Mouse (Mus musculus) CH12.LX (cell line): ENCODE results near the gene Pex13. TPM values are rescaled to one million over a fixed set of nuclear protein-coding genes. Genes with fewer than 3 reads are reported as not detected.
A peak's percentile ranks its signal among the peaks of the same experiment; 100 is the strongest.

Experiments
- DNase-seq: peaks from one replicate; pipeline ENCODE4 v3.0.0-alpha.2; 2013; ENCODE audit errors: extremely low read depth
- H3K27ac ChIP-seq: 2 replicates; pipeline ENCODE4 v1.5.1; 2012; ENCODE audit warnings: low read depth, mild to moderate bottlenecking, control low read depth, moderate library complexity; ENCODE audit not compliant: insufficient read depth
- H3K27me3 ChIP-seq: replicated peaks from 2 replicates; pipeline ENCODE3; 2012; ENCODE audit warnings: inconsistent platforms
- H3K36me3 ChIP-seq, 2 experiments: replicated peaks in 1 of 2; 2 replicates each; pipeline versions ENCODE3 to v1.6.1; 2012; ENCODE audit warnings: inconsistent platforms in 1 of 2, low read length in 1 of 2, mild to moderate bottlenecking in 1 of 2, mixed read lengths in 1 of 2, moderate library complexity in 1 of 2; ENCODE audit not compliant: control insufficient read depth in 1 of 2, insufficient read depth in 1 of 2
- H3K4me1 ChIP-seq, 2 experiments: 2 replicates each; pipeline ENCODE4 v1.6.1; 2012; ENCODE audit warnings: inconsistent platforms in 1 of 2, moderate library complexity in 1 of 2; ENCODE audit not compliant: insufficient read depth in 2 of 2, control insufficient read depth in 1 of 2
- H3K4me2 ChIP-seq: 2 replicates; pipeline ENCODE4 v1.6.1; 2012; ENCODE audit warnings: low read depth, mild to moderate bottlenecking, control low read depth; ENCODE audit not compliant: poor library complexity, insufficient read depth, severe bottlenecking
- H3K4me3 ChIP-seq, 3 experiments: fragments of 150-350 bp in 1 of 3; sonication (generic) in 1 of 3; replicated peaks in 1 of 3; 2 replicates each; pipeline versions ENCODE3 to v1.5.1; 2011 to 2012; ENCODE audit warnings: low read depth in 2 of 3, low read length in 2 of 3, mild to moderate bottlenecking in 2 of 3, moderate library complexity in 2 of 3, control low read depth in 1 of 3, improper control_type of control experiment in 1 of 3, inconsistent platforms in 1 of 3, mixed read lengths in 1 of 3; ENCODE audit not compliant: poor library complexity in 1 of 3
- H3K79me2 ChIP-seq: replicated peaks from 2 replicates; pipeline ENCODE4 v1.6.1; 2012; ENCODE audit warnings: mild to moderate bottlenecking, moderate library complexity; ENCODE audit not compliant: control insufficient read depth, poor library complexity, insufficient read depth, severe bottlenecking; ENCODE audit errors: extremely low read depth
- H3K9ac ChIP-seq: 2 replicates; pipeline ENCODE4 v1.6.1; 2012; ENCODE audit warnings: low read depth, mild to moderate bottlenecking, control low read depth, moderate library complexity; ENCODE audit not compliant: insufficient read depth
- H3K9me3 ChIP-seq: replicated peaks from 2 replicates; pipeline ENCODE3; 2012; ENCODE audit warnings: low read length, inconsistent platforms, mixed read lengths
- BHLHE40 ChIP-seq: IDR thresholded peaks from 2 replicates; pipeline ENCODE4 v1.6.1; 2011; ENCODE audit warnings: mild to moderate bottlenecking, low read depth, low read length, improper control_type of control experiment
- CHD2 ChIP-seq: IDR thresholded peaks from 2 replicates; pipeline ENCODE4 v1.6.1; 2011; ENCODE audit warnings: low read length, improper control_type of control experiment
- CTCF ChIP-seq, 2 experiments: IDR thresholded peaks in 1 of 2; conservative IDR thresholded peaks in 1 of 2; 2 replicates each; pipeline ENCODE4 v1.5.1; 2011 to 2012; ENCODE audit warnings: low read depth in 2 of 2, low read length in 2 of 2, improper control_type of control experiment in 1 of 2, inconsistent platforms in 1 of 2, mild to moderate bottlenecking in 1 of 2, moderate library complexity in 1 of 2
- GABPA ChIP-seq: IDR thresholded peaks from 2 replicates; pipeline ENCODE4 v1.6.1; 2012; ENCODE audit warnings: low read depth, low read length, improper control_type of control experiment, inconsistent platforms; ENCODE audit not compliant: insufficient replicate concordance
- HCFC1 ChIP-seq: IDR thresholded peaks from 2 replicates; pipeline ENCODE4 v1.6.1; 2012; ENCODE audit warnings: low read depth, mild to moderate bottlenecking, inconsistent platforms, low read length, improper control_type of control experiment
- IRF4 ChIP-seq: IDR thresholded peaks from 2 replicates; pipeline ENCODE4 v1.6.1; 2014; ENCODE audit warnings: low read depth, mild to moderate bottlenecking, inconsistent platforms, low read length, improper control_type of control experiment
- JUN ChIP-seq: IDR thresholded peaks from 2 replicates; pipeline ENCODE4 v1.6.1; 2011; ENCODE audit warnings: low read depth, mild to moderate bottlenecking, low read length, improper control_type of control experiment, moderate library complexity; ENCODE audit not compliant: insufficient read depth
- MAFK ChIP-seq: IDR thresholded peaks from 2 replicates; pipeline ENCODE4 v1.6.1; 2011; ENCODE audit warnings: low read length, improper control_type of control experiment; ENCODE audit not compliant: insufficient replicate concordance
- MAX ChIP-seq: IDR thresholded peaks from 2 replicates; pipeline ENCODE4 v1.6.1; 2011; ENCODE audit warnings: low read length, improper control_type of control experiment
- MAZ ChIP-seq: IDR thresholded peaks from 2 replicates; pipeline ENCODE4 v1.6.1; 2012; ENCODE audit warnings: low read depth, mild to moderate bottlenecking, inconsistent platforms, low read length, improper control_type of control experiment, moderate library complexity
- MEF2A ChIP-seq: IDR thresholded peaks from 2 replicates; pipeline ENCODE4 v1.6.1; 2014; ENCODE audit warnings: low read depth, mild to moderate bottlenecking, inconsistent platforms, low read length, improper control_type of control experiment, borderline replicate concordance
- MYC ChIP-seq: IDR thresholded peaks from 2 replicates; pipeline ENCODE4 v1.6.1; 2011; ENCODE audit warnings: low read depth, mild to moderate bottlenecking, improper control_type of control experiment, low read length
- NELFE ChIP-seq: IDR thresholded peaks from 2 replicates; pipeline ENCODE4 v1.6.1; 2011; ENCODE audit warnings: low read depth, low read length, improper control_type of control experiment
- NRF1 ChIP-seq: IDR thresholded peaks from 2 replicates; pipeline ENCODE4 v1.6.1; 2014; ENCODE audit warnings: low read depth, mild to moderate bottlenecking, inconsistent platforms, low read length, improper control_type of control experiment, moderate library complexity
- PAX5 ChIP-seq: IDR thresholded peaks from 2 replicates; pipeline ENCODE4 v1.6.1; 2012; ENCODE audit warnings: low read length, inconsistent platforms, mixed read lengths
- POLR2A ChIP-seq: IDR thresholded peaks from 2 replicates; pipeline ENCODE4 v1.6.1; 2011; ENCODE audit warnings: low read depth, mild to moderate bottlenecking, improper control_type of control experiment, low read length
- POLR2AphosphoS2 ChIP-seq: IDR thresholded peaks from 2 replicates; pipeline ENCODE4 v1.6.1; 2011; ENCODE audit warnings: low read depth, low read length, improper control_type of control experiment
- RAD21 ChIP-seq: IDR thresholded peaks from 2 replicates; pipeline ENCODE4 v1.6.1; 2011; ENCODE audit warnings: low read depth, mild to moderate bottlenecking, low read length, improper control_type of control experiment, moderate library complexity
- SIN3A ChIP-seq: IDR thresholded peaks from 2 replicates; pipeline ENCODE4 v1.6.1; 2012; ENCODE audit warnings: low read length, improper control_type of control experiment, inconsistent platforms
- SMC3 ChIP-seq: IDR thresholded peaks from 2 replicates; pipeline ENCODE4 v1.6.1; 2011; ENCODE audit warnings: low read depth, low read length, improper control_type of control experiment
- UBTF ChIP-seq: IDR thresholded peaks from 2 replicates; pipeline ENCODE4 v1.6.1; 2012; ENCODE audit warnings: low read depth, mild to moderate bottlenecking, inconsistent platforms, low read length, improper control_type of control experiment, moderate library complexity
- USF1 ChIP-seq: IDR thresholded peaks from 2 replicates; pipeline ENCODE4 v1.6.1; 2014; ENCODE audit warnings: low read depth, mild to moderate bottlenecking, inconsistent platforms, low read length, improper control_type of control experiment
- USF2 ChIP-seq: conservative IDR thresholded peaks from 2 replicates; pipeline ENCODE4 v1.6.1; 2011; ENCODE audit warnings: low read depth, low read length, improper control_type of control experiment
- ZC3H11A ChIP-seq: IDR thresholded peaks from 2 replicates; pipeline ENCODE4 v1.6.1; 2012; ENCODE audit warnings: low read depth, mild to moderate bottlenecking, inconsistent platforms, low read length, improper control_type of control experiment
- ZKSCAN1 ChIP-seq: IDR thresholded peaks from 2 replicates; pipeline ENCODE4 v1.6.1; 2012; ENCODE audit warnings: low read depth, inconsistent platforms, low read length, improper control_type of control experiment, borderline replicate concordance
- ZMIZ1 ChIP-seq: IDR thresholded peaks from 2 replicates; pipeline ENCODE4 v1.6.1; 2012; ENCODE audit warnings: low read depth, mild to moderate bottlenecking, inconsistent platforms, low read length, improper control_type of control experiment
- ZNF384 ChIP-seq: IDR thresholded peaks from 2 replicates; pipeline ENCODE4 v1.6.1; 2012; ENCODE audit warnings: low read depth, low read length, improper control_type of control experiment, inconsistent platforms
- dilution Hi-C: fragments of 300-500 bp; cut with MboI; formaldehyde crosslinking; loops from 2 replicates; pipeline ENCODE4 v1.14.3; 2020; ENCODE audit warnings: low sequenced_read_pairs; ENCODE audit not compliant: extremely low pct_unique_long_range_greater_than_20kb, extremely low pct_ligation_motif_present
- in situ Hi-C: fragments of 300-500 bp; cut with MboI; formaldehyde crosslinking; loops from 3 replicates; pipeline ENCODE4 v1.14.3; 2019; ENCODE audit warnings: low sequenced_read_pairs, low pct_ligation_motif_present, low pct_unique_long_range_greater_than_20kb, mixed read lengths
- polyA plus RNA-seq: library from polyadenylated mRNA; unstranded; fragments of >175 nt; gene quantifications from 2 replicates; pipeline ENCODE4 v1.2.1, GENCODE M21; 2012; ENCODE audit warnings: low read depth; ENCODE audit not compliant: insufficient read length
- total RNA-seq, 2 experiments: library from RNA; depleted of rRNA; stranded (reverse); fragments of 300-350 nt in 1 of 2; fragments of >200 nt in 1 of 2; gene quantifications; 2 replicates each; pipeline ENCODE4 v1.2.3; 2012 to 2014

Gene Pex13
- total and polyA plus RNA-seq, 3 experiments = 20.4 to 42.7 (median 21.5) TPM

DNA sequence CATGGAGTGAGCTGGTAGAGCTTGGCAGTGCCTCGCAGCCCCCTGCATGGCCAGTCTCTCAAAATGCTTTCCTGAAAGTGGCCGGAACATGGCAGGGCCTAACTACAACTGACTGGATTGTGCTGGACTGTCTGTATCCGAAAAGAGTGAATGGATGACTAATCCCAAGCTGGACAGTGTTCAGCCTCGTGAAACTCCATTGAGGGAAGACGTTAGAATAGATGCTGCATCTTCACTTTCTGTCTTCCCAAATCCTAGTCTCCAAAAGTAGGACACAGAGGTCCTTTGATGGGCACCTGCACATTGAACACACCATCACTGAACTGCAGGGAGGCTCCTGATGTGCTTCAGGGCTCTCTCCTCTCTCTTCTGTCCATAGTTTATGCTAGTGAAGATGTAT lies 10.3 kb upstream of the Pex13 start:
- peaks cover 0 to under 1% of the 10 kb centered on the region in 2 experiments; a peak in 1 of 4 replicates for H3K4me1 ChIP-seq
- H3K36me3 ChIP-seq = peaks cover 74 to 95% of the 10 kb centered on the region in 2 experiments
- H3K4me2 ChIP-seq = no peak overlapping the region
- DNase-seq = no peak
- H3K4me3 ChIP-seq = no peak overlapping the region
- 0 out of 2 replicates have a peak overlapping the region, but pooled peaks have one; percentile 17 for H3K27ac ChIP-seq
- in situ Hi-C loops = loop anchor here (25.0 kb wide), 1 partner anchor 186 kb away; no protein-coding TSS in a partner anchor
- dilution Hi-C loops = no loop called here
- no peaks in the 10 kb centered on the region for H3K9me3 ChIP-seq
- H3K9ac ChIP-seq = no peak overlapping the region
- TF ChIP-seq UBTF = no peak
- TF ChIP-seq PAX5 = no peak
- TF ChIP-seq SMC3 = no peak
- no peak for TF ChIP-seq NRF1
- no peak for TF ChIP-seq ZC3H11A
- TF ChIP-seq BHLHE40 = no peak
- TF ChIP-seq POLR2A = no peak
- no peak for TF ChIP-seq JUN
- no peak for TF ChIP-seq CTCF (conservative IDR thresholded peaks at IDR 0.05 in 1 of 2, IDR thresholded peaks at IDR 0.05 in 1 of 2; ENCODE audit: low read depth in 2 of 2, low read length in 2 of 2)
- no peak for TF ChIP-seq SIN3A
- TF ChIP-seq GABPA = no peak
- no peak for TF ChIP-seq ZNF384
- TF ChIP-seq POLR2AphosphoS2 = no peak
- no peak for TF ChIP-seq RAD21
- TF ChIP-seq USF1 = no peak
- no peak for TF ChIP-seq MAFK
- no peak for TF ChIP-seq CHD2
- TF ChIP-seq NELFE = no peak
- TF ChIP-seq MAZ = no peak
- no peaks in the 10 kb centered on the region for H3K27me3 ChIP-seq
- H3K79me2 ChIP-seq = peaks cover 8% of the 10 kb centered on the region

DNA sequence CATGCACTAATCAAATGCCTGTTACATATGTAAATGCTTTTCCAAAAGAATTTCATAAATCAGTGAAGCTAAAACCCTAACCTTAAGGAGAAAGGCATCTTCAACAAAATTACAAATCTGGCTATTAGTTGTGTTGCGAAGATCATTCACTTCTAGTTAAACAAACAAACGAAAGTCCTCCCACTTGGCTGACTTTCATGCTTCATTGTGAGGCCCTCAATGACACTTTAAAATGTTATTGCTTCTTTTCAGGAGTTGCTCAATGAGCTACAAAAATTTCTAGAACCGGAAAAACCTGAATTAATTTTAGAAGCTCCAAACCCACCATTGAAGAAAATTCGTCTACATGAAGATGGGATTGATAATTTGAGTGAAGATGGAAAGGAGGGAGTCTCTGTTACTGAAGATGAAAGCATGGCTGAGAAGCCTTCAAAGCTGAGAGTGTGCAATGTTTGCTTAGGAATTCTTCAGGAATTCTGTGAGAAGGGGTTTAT lies 6.5 kb upstream of the Pex13 start:
- Histone ChIP-seq H3K27me3 (no peaks in the 10 kb centered on the region), H3K9me3 (no peaks in the 10 kb centered on the region), H3K4me3 (no peak overlapping the region), H3K27ac (no peak overlapping the region), H3K79me2 (peaks cover 16% of the 10 kb centered on the region), H3K4me1 (peaks cover 4 to 12% of the 10 kb centered on the region in 2 experiments; a peak in 3 of 4 replicates), H3K4me2 (no peak overlapping the region), H3K36me3 (peaks cover 59 to 88% of the 10 kb centered on the region in 2 experiments), H3K9ac (no peak overlapping the region)
- dilution Hi-C loops = no loop called here
- in situ Hi-C loops = no loop called here
- DNase-seq = no peak
- TF ChIP-seq CHD2 = no peak
- no peak for TF ChIP-seq PAX5
- TF ChIP-seq MAZ = no peak
- TF ChIP-seq NRF1 = no peak
- TF ChIP-seq CTCF (conservative IDR thresholded peaks at IDR 0.05 in 1 of 2, IDR thresholded peaks at IDR 0.05 in 1 of 2; ENCODE audit: low read depth in 2 of 2, low read length in 2 of 2) = no peak
- no peak for TF ChIP-seq ZKSCAN1
- TF ChIP-seq MEF2A = no peak
- TF ChIP-seq ZC3H11A = no peak
- no peak for TF ChIP-seq HCFC1
- no peak for TF ChIP-seq SIN3A
- TF ChIP-seq MYC = no peak
- TF ChIP-seq ZMIZ1 = no peak
- TF ChIP-seq IRF4 = no peak
- no peak for TF ChIP-seq MAX
- no peak for TF ChIP-seq BHLHE40
- no peak for TF ChIP-seq USF2
- TF ChIP-seq ZNF384 = no peak
